Mouse (Mus musculus) granulocyte monocyte progenitor cell, adult 5-6 weeks (primary cell): ENCODE measurements around the gene Cisd2. TPM values are rescaled to one million over a fixed set of nuclear protein-coding genes. Genes with fewer than 3 reads are reported as not detected.

Source experiments
- ATAC-seq: replicated peaks from 2 replicates; pipeline ENCODE4 v1.8.0; 2016; ENCODE audit warnings: mild to moderate bottlenecking, moderate TSS enrichment, inconsistent platforms; ENCODE audit not compliant: poor library complexity, severe bottlenecking
- total RNA-seq, 2 experiments: library from RNA; stranded (forward) in 1 of 2; stranded (reverse) in 1 of 2; fragments of 200-712, 200-1000 nt in 1 of 2; fragments of >200 nt in 1 of 2; fragmentation: Nextera tagmentation in 1 of 2; gene quantifications; 2 replicates each; pipeline ENCODE4 v1.2.3; 2014 to 2017

Cisd2 gene
- total RNA-seq (2014; fragmentation: Nextera tagmentation) (47.6 and 60.6 TPM in 2 replicates), total RNA-seq (2017) (35.9 and 48.9 TPM in 2 replicates)

- no peak; the same call in 1 of the 2 replicates for ATAC-seq
Observed at GRCm38 (mm10) chr3:135423608-135424212, at the start of gene Cisd2. Cisd2 (minus strand) TSS chr3:135423925.

- 0 out of 2 replicates have a peak, but pooled peaks have one; percentile 24 for ATAC-seq
Observed at GRCm38 (mm10) chr3:135470823-135471222, 47.1 kb upstream of the Cisd2 start.

GRCm38 (mm10) chr3:135469974-135470373 is 46.2 kb upstream of the Cisd2 start:
- ATAC-seq: peak; percentile 51

GRCm38 (mm10) chr3:135469146-135469545 is 45.4 kb upstream of the Cisd2 start:
- no peak for ATAC-seq

- ATAC-seq: no peak
Observed at GRCm38 (mm10) chr3:135468402-135468801, 44.7 kb upstream of the Cisd2 start.

GRCm38 (mm10) chr3:135458981-135459380 is 35.3 kb upstream of the Cisd2 start:
- ATAC-seq: no peak

- no peak for ATAC-seq
Observed at GRCm38 (mm10) chr3:135444930-135445329, 21.2 kb upstream of the Cisd2 start.

GRCm38 (mm10) chr3:135440621-135441020 is 16.9 kb upstream of the Cisd2 start:
- no peak for ATAC-seq

GRCm38 (mm10) chr3:135440221-135440620 is 16.5 kb upstream of the Cisd2 start:
- ATAC-seq: peak; percentile 38

- no peak for ATAC-seq
Observed at GRCm38 (mm10) chr3:135439651-135440050, 15.9 kb upstream of the Cisd2 start.

- peak; percentile 50 for ATAC-seq
Observed at GRCm38 (mm10) chr3:135438913-135439531, 15.3 kb upstream of the Cisd2 start.

GRCm38 (mm10) chr3:135438531-135438912 is 14.8 kb upstream of the Cisd2 start:
- peak; percentile 42 for ATAC-seq

GRCm38 (mm10) chr3:135437758-135438495 is 14.2 kb upstream of the Cisd2 start, which contains the start of gene Ube2d3:
Ube2d3 (plus strand) TSS chr3:135438149.
- ATAC-seq: peak; percentile 69

- no peak for ATAC-seq
Observed at GRCm38 (mm10) chr3:135436901-135437616, 13.3 kb upstream of the Cisd2 start.

GRCm38 (mm10) chr3:135422856-135423607 is 693 bp downstream of the Cisd2 start:
- peak; percentile 84 for ATAC-seq

- ATAC-seq: no peak
Observed at GRCm38 (mm10) chr3:135422232-135422855, 1.4 kb downstream of the Cisd2 start.

- no peak for ATAC-seq
Observed at GRCm38 (mm10) chr3:135421310-135421594, 2.5 kb downstream of the Cisd2 start.

GRCm38 (mm10) chr3:135420542-135421309 is 3.0 kb downstream of the Cisd2 start:
- ATAC-seq: peak; percentile 63

- peak; percentile 31; the same call in 1 of the 2 replicates for ATAC-seq
Observed at GRCm38 (mm10) chr3:135417799-135418198, 5.9 kb downstream of the Cisd2 start.
